Mouse (Mus musculus) embryonic facial prominence, embryonic 10.5 days (tissue): ENCODE results near the gene Olfr870. TPM values are rescaled to one million over a fixed set of nuclear protein-coding genes. Genes with fewer than 3 reads are reported as not detected.
"Not testable (repeated sequence)": the region's sequence is repeated elsewhere in the genome, so short reads cannot be mapped to it uniquely, and the experiment has no call there.

ENCODE experiments used
- DNase-seq: peaks from one replicate; pipeline ENCODE4 v3.0.0-alpha.2; 2017; ENCODE audit warnings: low spot score
- H3K27ac ChIP-seq: fragments of 300-500 bp; sonication (generic); replicated peaks from 2 replicates; pipeline ENCODE4 v1.5.1; 2016; ENCODE audit warnings: mild to moderate bottlenecking
- H3K27me3 ChIP-seq: fragments of 300-500 bp; sonication (generic); replicated peaks from 2 replicates; pipeline ENCODE4 v1.6.1; 2016; ENCODE audit warnings: low read depth, mild to moderate bottlenecking; ENCODE audit not compliant: poor library complexity, severe bottlenecking
- H3K36me3 ChIP-seq: fragments of 300-500 bp; sonication (generic); replicated peaks from 2 replicates; pipeline ENCODE4 v1.6.1; 2016; ENCODE audit warnings: mild to moderate bottlenecking, moderate library complexity
- H3K4me1 ChIP-seq: fragments of 300-500 bp; sonication (generic); 2 replicates; pipeline ENCODE4 v1.6.1; 2016
- H3K4me3 ChIP-seq: fragments of 300-500 bp; sonication (generic); 2 replicates; pipeline ENCODE4 v1.5.1; 2016; ENCODE audit warnings: mild to moderate bottlenecking, moderate library complexity
- H3K9me3 ChIP-seq: fragments of 300-500 bp; sonication (generic); 2 replicates; pipeline ENCODE4 v1.6.1; 2016; ENCODE audit warnings: mild to moderate bottlenecking
- WGBS: fragments of 180-500 bp; shearing (Covaris S2); methylation state at CpG from one replicate; pipeline ENCODE4 v1.1.7; 2016; 5-methylcytosine and 5-hydroxymethylcytosine counted together
- polyA plus RNA-seq: library from polyadenylated mRNA; unstranded; fragments of >200 nt; fragmentation: Nextera tagmentation; extraction: Ambion mirVana; gene quantifications from 2 replicates; pipeline ENCODE4 v1.2.1, GENCODE M21; 2016

The Olfr870 gene
- not detected in 2 replicates for polyA plus RNA-seq

DNA sequence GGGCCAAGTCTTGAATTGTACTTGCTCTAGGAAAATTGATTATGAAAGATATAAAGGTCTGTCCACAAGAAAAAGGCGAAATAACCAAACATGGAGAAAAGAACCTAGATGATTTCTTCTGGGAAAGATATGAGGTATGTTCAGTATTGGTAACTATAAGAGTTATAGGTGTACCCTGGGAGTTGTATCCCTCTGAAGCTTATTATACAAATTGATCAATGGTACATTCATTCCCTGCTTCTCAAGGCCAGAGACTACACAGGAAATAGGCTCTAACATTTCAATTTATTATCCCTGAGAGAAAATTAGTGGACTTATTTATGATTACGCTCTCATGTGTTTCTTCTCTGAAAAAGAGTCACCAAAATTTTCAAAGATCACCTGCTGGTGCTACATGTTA is at the start of gene Olfr870:
TSS of gene Olfr870 (minus strand) at position 101 of the 400 bp plus-strand sequence.
- Histone ChIP-seq H3K9me3 (peaks cover 18% of the 10 kb centered on the region), H3K27me3 (no peaks in the 10 kb centered on the region), H3K36me3 (no peaks in the 10 kb centered on the region), H3K27ac (no peak within 1 kb of the TSS), H3K4me3 (no peak within 1 kb of the TSS), H3K4me1 (no peaks in the 10 kb centered on the region)
- 81% methylated on average over 2 of the region's 2 CpGs for WGBS
- no peak for DNase-seq

DNA sequence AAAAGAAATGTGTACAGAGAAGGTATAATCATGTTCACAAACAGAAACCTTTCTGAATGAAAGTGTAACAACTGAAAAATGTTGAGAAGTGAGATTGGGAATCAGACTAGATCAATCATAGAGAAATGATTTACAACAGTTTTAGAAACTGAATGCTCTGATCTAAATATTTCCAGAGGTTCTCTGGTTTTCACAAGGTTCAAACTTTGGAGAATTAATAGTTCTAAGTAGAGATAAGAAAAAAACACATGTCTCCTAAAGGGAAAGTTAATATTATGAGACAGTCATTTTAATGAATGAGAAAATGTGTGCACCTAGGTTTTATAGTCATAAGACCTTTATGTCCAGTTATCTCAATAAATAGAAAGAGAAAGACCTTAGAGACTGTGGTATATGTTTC is 38.0 kb upstream of the Olfr870 start, which contains the start of gene Olfr871:
TSS of gene Olfr871 (plus strand) at position 301 of the 400 bp plus-strand sequence.
- H3K36me3 ChIP-seq, result no peaks in the 10 kb centered on the region
- H3K9me3 ChIP-seq, result peaks cover 8% of the 10 kb centered on the region
- H3K4me1 ChIP-seq, result no peaks in the 10 kb centered on the region
- no peaks in the 10 kb centered on the region for H3K27me3 ChIP-seq
- no peak for DNase-seq
- no peak within 1 kb of the TSS for H3K4me3 ChIP-seq
- no peak within 1 kb of the TSS for H3K27ac ChIP-seq

DNA sequence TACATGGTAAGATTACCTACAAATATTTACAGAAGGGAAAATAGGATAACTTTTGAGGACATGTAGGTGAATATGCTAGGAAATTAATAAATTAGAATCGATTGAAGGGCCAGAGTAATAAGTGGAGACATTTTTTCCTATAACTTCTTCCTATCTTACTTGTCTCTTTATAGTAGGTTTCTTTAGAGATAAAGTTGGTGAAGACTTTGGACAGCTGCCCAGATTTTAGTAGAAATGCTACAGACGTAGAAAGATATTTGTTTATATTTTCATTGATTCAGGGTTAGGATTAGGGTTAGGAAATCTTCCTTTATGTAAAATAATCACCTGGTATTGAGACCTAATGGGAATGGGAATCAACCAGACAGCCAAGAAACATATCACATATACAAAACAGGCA is 37.6 kb upstream of the Olfr870 start:
- no peak for DNase-seq
- Histone ChIP-seq H3K36me3 (no peaks in the 10 kb centered on the region), H3K27ac (no peak overlapping the region), H3K27me3 (no peaks in the 10 kb centered on the region), H3K4me3 (no peak overlapping the region), H3K4me1 (no peaks in the 10 kb centered on the region), H3K9me3 (peaks cover 8% of the 10 kb centered on the region)
- WGBS, result 79% methylated on average over 2 of the region's 2 CpGs

DNA sequence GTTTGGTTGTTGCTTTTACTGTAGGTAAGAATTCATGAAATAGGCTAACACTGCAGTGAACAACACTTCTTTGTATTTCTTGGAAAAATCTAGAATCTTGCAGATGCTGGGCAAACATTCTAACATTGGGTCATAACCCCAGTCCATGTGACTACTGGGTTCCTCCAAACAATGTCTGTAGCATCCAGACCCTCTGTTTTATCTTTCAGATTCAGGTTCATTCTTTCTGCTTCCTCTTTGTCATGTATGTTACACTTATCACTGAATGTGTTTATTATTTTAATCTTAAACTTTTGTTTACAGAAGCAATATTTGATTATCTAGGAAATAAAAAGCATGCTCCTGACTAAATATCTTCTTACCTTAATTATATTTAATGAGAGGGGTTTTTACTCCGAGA is 37.0 kb upstream of the Olfr870 start:
- H3K27me3 ChIP-seq, result no peaks in the 10 kb centered on the region
- no peak for DNase-seq
- no peaks in the 10 kb centered on the region for H3K36me3 ChIP-seq
- H3K9me3 ChIP-seq, result peaks cover 7% of the 10 kb centered on the region; the same call in 1 of the 2 replicates
- H3K4me1 ChIP-seq, result no peaks in the 10 kb centered on the region
- 59% methylated on average over 1 of the region's 1 CpGs for WGBS
- H3K27ac ChIP-seq, result no peak overlapping the region
- H3K4me3 ChIP-seq, result no peak overlapping the region

DNA sequence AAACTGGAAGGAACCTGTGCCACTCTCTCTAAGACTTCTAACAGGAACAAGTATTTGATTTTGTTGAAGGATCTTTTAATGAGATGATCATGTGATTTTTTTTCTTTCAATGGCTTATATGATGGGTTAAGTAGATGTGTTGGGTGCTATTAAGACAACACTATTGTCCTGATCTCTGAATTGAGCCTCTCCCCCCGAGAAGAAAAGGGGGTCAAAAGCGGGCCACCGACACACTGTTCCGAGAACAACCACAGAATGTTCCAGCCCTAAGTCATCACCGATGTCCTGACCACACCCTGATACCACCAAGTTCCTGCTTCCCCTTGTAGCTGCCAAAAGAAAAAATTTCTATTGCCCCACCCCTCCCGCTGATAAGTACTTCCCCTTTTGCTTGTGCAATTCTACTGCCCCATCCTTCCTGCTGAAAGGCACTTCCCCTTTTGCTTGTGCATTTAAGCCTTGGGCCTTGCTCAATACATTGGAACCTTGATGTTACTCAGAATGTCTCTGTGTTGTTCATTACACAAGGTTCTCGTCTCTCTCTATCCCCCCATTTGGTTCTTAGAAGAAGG is 29.6 kb upstream of the Olfr870 start:
- peaks cover 23% of the 10 kb centered on the region; the same call in 1 of the 2 replicates for H3K9me3 ChIP-seq
- H3K4me1 ChIP-seq, H3K36me3 ChIP-seq, H3K4me3 ChIP-seq, DNase-seq, H3K27ac ChIP-seq, H3K27me3 ChIP-seq: not testable (repeated sequence)
- WGBS, result 91% methylated on average over 7 of the region's 7 CpGs

DNA sequence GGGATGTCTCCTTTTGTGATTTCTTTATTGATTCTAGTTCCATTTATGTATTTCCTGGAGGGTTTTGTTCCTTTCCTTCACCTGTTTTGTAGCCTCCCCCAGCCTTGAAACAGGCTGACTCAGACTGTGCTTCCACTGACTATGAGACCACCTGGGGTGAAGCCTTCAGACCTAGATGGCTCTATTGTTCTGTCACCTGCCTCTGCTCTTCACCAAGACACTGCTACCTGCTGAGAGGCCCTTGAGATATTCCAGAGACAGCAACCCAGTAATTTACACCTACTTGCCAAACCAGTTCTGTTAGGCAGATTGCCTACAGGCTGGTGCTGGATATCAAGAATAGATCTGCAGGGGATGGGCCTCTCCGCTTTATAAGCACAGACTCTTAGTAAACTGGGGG is 28.3 kb upstream of the Olfr870 start:
- H3K36me3 ChIP-seq, result no peaks in the 10 kb centered on the region
- no peak overlapping the region for H3K4me3 ChIP-seq
- no peaks in the 10 kb centered on the region for H3K27me3 ChIP-seq
- no peaks in the 10 kb centered on the region for H3K4me1 ChIP-seq
- DNase-seq, result no peak
- peaks cover 23% of the 10 kb centered on the region; the same call in 1 of the 2 replicates for H3K9me3 ChIP-seq
- WGBS, result 69% methylated on average over 1 of the region's 1 CpGs
- no peak overlapping the region for H3K27ac ChIP-seq

GRCm38 (mm10) chr9:20179463-20179862 is 5.6 kb upstream of the Olfr870 start:
- Histone ChIP-seq H3K36me3 (no peaks in the 10 kb centered on the region), H3K27ac (no peak overlapping the region), H3K4me1 (no peaks in the 10 kb centered on the region), H3K4me3 (no peak overlapping the region), H3K9me3 (peaks cover 28% of the 10 kb centered on the region), H3K27me3 (no peaks in the 10 kb centered on the region)
- WGBS, result 77% methylated on average over 5 of the region's 5 CpGs
- no peak for DNase-seq

DNA sequence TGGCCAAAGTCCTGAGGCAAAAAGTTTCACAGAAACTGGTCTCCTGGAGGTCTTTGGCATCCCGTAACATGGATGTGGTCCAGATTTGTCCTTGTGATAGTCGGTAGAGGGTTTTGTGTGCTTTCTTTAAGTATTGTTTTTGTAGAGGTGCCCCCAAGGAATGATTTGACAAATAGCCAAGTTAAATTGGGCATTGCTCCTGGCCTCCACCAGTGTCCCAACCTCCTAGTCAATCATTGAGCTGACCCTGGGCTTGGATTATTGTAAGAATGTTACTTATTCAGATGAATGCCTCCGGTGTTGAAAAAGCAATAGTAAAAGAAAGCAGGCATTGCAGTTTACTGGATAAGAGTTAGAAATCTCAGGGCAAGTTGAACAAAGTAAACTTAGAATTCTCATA is 24.2 kb downstream of the Olfr870 start:
- H3K27ac ChIP-seq, result no peak overlapping the region
- H3K4me3 ChIP-seq, result no peak overlapping the region
- no peaks in the 10 kb centered on the region for H3K36me3 ChIP-seq
- no peaks in the 10 kb centered on the region for H3K27me3 ChIP-seq
- no peaks in the 10 kb centered on the region for H3K4me1 ChIP-seq
- DNase-seq, result no peak
- WGBS, result 85% methylated on average over 3 of the region's 3 CpGs
- peaks cover 41% of the 10 kb centered on the region for H3K9me3 ChIP-seq

DNA sequence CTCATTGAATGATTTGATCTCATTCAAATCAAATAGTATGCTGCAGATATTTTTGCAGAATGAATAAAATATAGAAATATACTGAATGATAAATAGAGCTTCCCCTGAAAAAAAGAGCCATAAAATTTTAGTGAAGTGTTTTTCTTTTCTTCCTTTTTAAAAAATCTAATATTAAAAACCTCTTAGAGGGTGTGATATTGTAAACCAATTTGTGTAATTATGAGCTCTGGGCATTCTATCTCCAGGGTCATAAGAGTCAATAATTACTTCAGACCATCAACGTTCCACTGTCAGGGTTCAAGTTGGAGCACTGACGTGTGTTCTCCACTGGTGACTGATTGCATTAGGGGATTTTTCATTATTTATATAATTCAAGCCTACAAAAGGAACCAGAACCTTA is 45.1 kb downstream of the Olfr870 start, which contains the start of gene Olfr869:
TSS of gene Olfr869 (plus strand) at position 301 of the 400 bp plus-strand sequence.
- Histone ChIP-seq H3K27ac (no peak within 1 kb of the TSS), H3K9me3 (0 out of 2 replicates have a peak, but pooled peaks cover 5% of the 10 kb centered on the region), H3K27me3 (no peaks in the 10 kb centered on the region), H3K36me3 (no peaks in the 10 kb centered on the region), H3K4me3 (no peak within 1 kb of the TSS), H3K4me1 (no peaks in the 10 kb centered on the region)
- WGBS, result 85% methylated on average over 2 of the region's 2 CpGs
- no peak for DNase-seq

Other genes starting within 250 kb of the Olfr870 start
- gene Olfr866, start 146.0 kb downstream of the Olfr870 start, polyA plus RNA-seq, result not detected in 2 replicates
- gene Olfr867, start 116.5 kb downstream of the Olfr870 start, polyA plus RNA-seq, result not detected in 2 replicates
- gene Olfr868, start 75.4 kb downstream of the Olfr870 start, polyA plus RNA-seq, result not detected in 2 replicates
- not detected in 2 replicates for gene Olfr869, start 45.0 kb downstream of the Olfr870 start, polyA plus RNA-seq
- not detected in 2 replicates for gene Olfr871, start 38.1 kb upstream of the Olfr870 start, polyA plus RNA-seq
- gene Olfr872, start 63.1 kb upstream of the Olfr870 start, polyA plus RNA-seq, result not detected in 2 replicates
- not detected in 2 replicates for gene Olfr39, start 108.3 kb upstream of the Olfr870 start, polyA plus RNA-seq
- gene Olfr873, start 124.5 kb upstream of the Olfr870 start, polyA plus RNA-seq, result not detected in 2 replicates
- not detected in 2 replicates for gene Olfr18, start 162.0 kb upstream of the Olfr870 start, polyA plus RNA-seq
- 30.9 and 31.0 TPM in 2 replicates for gene Zfp560, start 211.1 kb upstream of the Olfr870 start, polyA plus RNA-seq